Mouse (Mus musculus): ENCODE measurements around the gene Nadk2. TPM values are rescaled to one million over a fixed set of nuclear protein-coding genes. Genes with fewer than 3 reads are reported as not detected.
A peak's percentile ranks its signal among the peaks of the same experiment; 100 is the strongest.

Gene Nadk2
- polyA plus RNA-seq, 1 experiment from 2014 or later = 31.8 TPM

GRCm38 (mm10) chr15:9120081-9120480, 49.0 kb downstream of the Nadk2 start:
- ATAC-seq (ENCODE audit: low read depth) = 0 out of 2 replicates have a peak, but pooled peaks have one; percentile 49
- no peak overlapping the region for H3K4me2 ChIP-seq (ENCODE audit: low read depth, low read length)
- H3K4me3 ChIP-seq (ENCODE audit: low read length) = no peak overlapping the region
- H3K9me3 ChIP-seq (ENCODE audit: control insufficient read depth, low read length) = no peaks in the 10 kb centered on the region
- no peaks in the 10 kb centered on the region for H3K27me3 ChIP-seq (ENCODE audit: control insufficient read depth, insufficient read depth, low read depth, low read length)
- H3K27ac ChIP-seq (ENCODE audit: low read length) = no peak overlapping the region
- H3K36me3 ChIP-seq (ENCODE audit: control insufficient read depth, insufficient read depth, low read length) = peaks cover 42% of the 10 kb centered on the region
- 86% methylated on average over 2 of the region's 2 CpGs for WGBS
- H3K4me1 ChIP-seq (replicated peaks; ENCODE audit: control insufficient read depth, insufficient read depth, low read length) = no peaks in the 10 kb centered on the region
- H3K9ac ChIP-seq (ENCODE audit: low read length) = no peak overlapping the region

GRCm38 (mm10) chr15:9122989-9123388, 51.9 kb downstream of the Nadk2 start:
- H3K36me3 ChIP-seq (ENCODE audit: control insufficient read depth, insufficient read depth, low read length) = peaks cover 28% of the 10 kb centered on the region
- H3K27me3 ChIP-seq (ENCODE audit: control insufficient read depth, insufficient read depth, low read depth, low read length) = no peaks in the 10 kb centered on the region
- no peak overlapping the region for H3K27ac ChIP-seq (ENCODE audit: low read length)
- no peak overlapping the region for H3K4me3 ChIP-seq (ENCODE audit: low read length)
- 89% methylated on average over 4 of the region's 4 CpGs for WGBS
- H3K4me1 ChIP-seq (replicated peaks; ENCODE audit: control insufficient read depth, insufficient read depth, low read length) = no peaks in the 10 kb centered on the region
- no peak for ATAC-seq (ENCODE audit: low read depth)
- H3K9ac ChIP-seq (ENCODE audit: low read length) = no peak overlapping the region
- no peak overlapping the region for H3K4me2 ChIP-seq (ENCODE audit: low read depth, low read length)
- H3K9me3 ChIP-seq (ENCODE audit: control insufficient read depth, low read length) = no peaks in the 10 kb centered on the region

- H3K27ac ChIP-seq (ENCODE audit: low read length) = no peak overlapping the region
- H3K4me3 ChIP-seq (ENCODE audit: low read length) = no peak overlapping the region
- no peaks in the 10 kb centered on the region for H3K9me3 ChIP-seq (ENCODE audit: control insufficient read depth, low read length)
- H3K9ac ChIP-seq (ENCODE audit: low read length) = no peak overlapping the region
- no peak for ATAC-seq (ENCODE audit: low read depth)
- no peaks in the 10 kb centered on the region for H3K27me3 ChIP-seq (ENCODE audit: control insufficient read depth, insufficient read depth, low read depth, low read length)
- no peak overlapping the region for H3K4me2 ChIP-seq (ENCODE audit: low read depth, low read length)
- H3K4me1 ChIP-seq (replicated peaks; ENCODE audit: control insufficient read depth, insufficient read depth, low read length) = no peaks in the 10 kb centered on the region
- H3K36me3 ChIP-seq (ENCODE audit: control insufficient read depth, insufficient read depth, low read length) = peaks cover 20% of the 10 kb centered on the region
- WGBS = 90% methylated on average over 21 of the region's 21 CpGs
These were observed 53.8 kb downstream of the Nadk2 start for GRCm38 (mm10) chr15:9124856-9125255.

- Histone ChIP-seq H3K9me3 (ENCODE audit: control insufficient read depth, low read length) (no peaks in the 10 kb centered on the region), H3K4me2 (ENCODE audit: low read depth, low read length) (no peak overlapping the region), H3K4me3 (ENCODE audit: low read length) (no peak overlapping the region), H3K27ac (ENCODE audit: low read length) (no peak overlapping the region), H3K4me1 (replicated peaks; ENCODE audit: control insufficient read depth, insufficient read depth, low read length) (no peaks in the 10 kb centered on the region), H3K9ac (ENCODE audit: low read length) (no peak overlapping the region), H3K36me3 (ENCODE audit: control insufficient read depth, insufficient read depth, low read length) (peaks cover 19% of the 10 kb centered on the region), H3K27me3 (ENCODE audit: control insufficient read depth, insufficient read depth, low read depth, low read length) (no peaks in the 10 kb centered on the region)
- WGBS = 77% methylated on average over 7 of the region's 7 CpGs
- ATAC-seq (ENCODE audit: low read depth) = no peak
These were observed 56.2 kb downstream of the Nadk2 start for GRCm38 (mm10) chr15:9127051-9127791.

GRCm38 (mm10) chr15:9130772-9131498, 59.9 kb downstream of the Nadk2 start:
- no peaks in the 10 kb centered on the region for H3K27me3 ChIP-seq (ENCODE audit: control insufficient read depth, insufficient read depth, low read depth, low read length)
- H3K27ac ChIP-seq (ENCODE audit: low read length) = no peak overlapping the region
- no peak for ATAC-seq (ENCODE audit: low read depth)
- no peaks in the 10 kb centered on the region for H3K9me3 ChIP-seq (ENCODE audit: control insufficient read depth, low read length)
- 76% methylated on average over 9 of the region's 9 CpGs for WGBS
- H3K4me3 ChIP-seq (ENCODE audit: low read length) = no peak overlapping the region
- H3K4me1 ChIP-seq (replicated peaks; ENCODE audit: control insufficient read depth, insufficient read depth, low read length) = peaks cover 20% of the 10 kb centered on the region
- H3K9ac ChIP-seq (ENCODE audit: low read length) = no peak overlapping the region
- H3K36me3 ChIP-seq (ENCODE audit: control insufficient read depth, insufficient read depth, low read length) = peaks cover 15% of the 10 kb centered on the region
- no peak overlapping the region for H3K4me2 ChIP-seq (ENCODE audit: low read depth, low read length)

GRCm38 (mm10) chr15:9131499-9131888, 60.4 kb downstream of the Nadk2 start:
- no peak overlapping the region for H3K4me2 ChIP-seq (ENCODE audit: low read depth, low read length)
- H3K9ac ChIP-seq (ENCODE audit: low read length) = no peak overlapping the region
- peaks cover 17% of the 10 kb centered on the region for H3K36me3 ChIP-seq (ENCODE audit: control insufficient read depth, insufficient read depth, low read length)
- peaks cover 20% of the 10 kb centered on the region for H3K4me1 ChIP-seq (replicated peaks; ENCODE audit: control insufficient read depth, insufficient read depth, low read length)
- no peak overlapping the region for H3K4me3 ChIP-seq (ENCODE audit: low read length)
- no peak overlapping the region for H3K27ac ChIP-seq (ENCODE audit: low read length)
- no peaks in the 10 kb centered on the region for H3K9me3 ChIP-seq (ENCODE audit: control insufficient read depth, low read length)
- no peak for ATAC-seq (ENCODE audit: low read depth)
- no peaks in the 10 kb centered on the region for H3K27me3 ChIP-seq (ENCODE audit: control insufficient read depth, insufficient read depth, low read depth, low read length)
- WGBS = 81% methylated on average over 4 of the region's 4 CpGs

GRCm38 (mm10) chr15:9132693-9133443, 61.8 kb downstream of the Nadk2 start:
- no peak overlapping the region for H3K9ac ChIP-seq (ENCODE audit: low read length)
- peaks cover 20% of the 10 kb centered on the region for H3K4me1 ChIP-seq (replicated peaks; ENCODE audit: control insufficient read depth, insufficient read depth, low read length)
- peak overlapping the region; percentile 19; the same call in 1 of the 2 replicates for H3K4me2 ChIP-seq (ENCODE audit: low read depth, low read length)
- ATAC-seq (ENCODE audit: low read depth) = no peak
- no peaks in the 10 kb centered on the region for H3K9me3 ChIP-seq (ENCODE audit: control insufficient read depth, low read length)
- H3K4me3 ChIP-seq (ENCODE audit: low read length) = no peak overlapping the region
- no peaks in the 10 kb centered on the region for H3K27me3 ChIP-seq (ENCODE audit: control insufficient read depth, insufficient read depth, low read depth, low read length)
- peaks cover 29% of the 10 kb centered on the region for H3K36me3 ChIP-seq (ENCODE audit: control insufficient read depth, insufficient read depth, low read length)
- WGBS = 65% methylated on average over 13 of the region's 13 CpGs
- peak overlapping the region; percentile 57 for H3K27ac ChIP-seq (ENCODE audit: low read length)

GRCm38 (mm10) chr15:9134891-9135507, 63.9 kb downstream of the Nadk2 start:
- peaks cover 26% of the 10 kb centered on the region for H3K36me3 ChIP-seq (ENCODE audit: control insufficient read depth, insufficient read depth, low read length)
- H3K27me3 ChIP-seq (ENCODE audit: control insufficient read depth, insufficient read depth, low read depth, low read length) = no peaks in the 10 kb centered on the region
- H3K4me1 ChIP-seq (replicated peaks; ENCODE audit: control insufficient read depth, insufficient read depth, low read length) = peaks cover 33% of the 10 kb centered on the region
- peak; percentile 79 for ATAC-seq (ENCODE audit: low read depth)
- H3K4me3 ChIP-seq (ENCODE audit: low read length) = no peak overlapping the region
- WGBS = 27% methylated on average over 6 of the region's 6 CpGs
- peak overlapping the region; percentile 70 for H3K27ac ChIP-seq (ENCODE audit: low read length)
- no peaks in the 10 kb centered on the region for H3K9me3 ChIP-seq (ENCODE audit: control insufficient read depth, low read length)
- 0 out of 2 replicates have a peak overlapping the region, but pooled peaks have one; percentile 1 for H3K4me2 ChIP-seq (ENCODE audit: low read depth, low read length)
- H3K9ac ChIP-seq (ENCODE audit: low read length) = no peak overlapping the region

All from lung, embryonic 16.5 days (tissue).